Mouse (Mus musculus) A20 (cell line): ENCODE measurements at regions not wholly inside any gene's neighbourhood (a gene's known extent, or its start where the extent isn't known, plus 50 kb on each side); places are given as distances from the start of the nearest gene placed in this dataset.
"Not testable (repeated sequence)": the region's sequence is repeated elsewhere in the genome, so short reads cannot be mapped to it uniquely, and the experiment has no call there.

ENCODE experiments used
- DNase-seq: peaks from one replicate; pipeline ENCODE4 v3.0.0-alpha.2; 2011; ENCODE audit warnings: low read depth, low spot score

DNA sequence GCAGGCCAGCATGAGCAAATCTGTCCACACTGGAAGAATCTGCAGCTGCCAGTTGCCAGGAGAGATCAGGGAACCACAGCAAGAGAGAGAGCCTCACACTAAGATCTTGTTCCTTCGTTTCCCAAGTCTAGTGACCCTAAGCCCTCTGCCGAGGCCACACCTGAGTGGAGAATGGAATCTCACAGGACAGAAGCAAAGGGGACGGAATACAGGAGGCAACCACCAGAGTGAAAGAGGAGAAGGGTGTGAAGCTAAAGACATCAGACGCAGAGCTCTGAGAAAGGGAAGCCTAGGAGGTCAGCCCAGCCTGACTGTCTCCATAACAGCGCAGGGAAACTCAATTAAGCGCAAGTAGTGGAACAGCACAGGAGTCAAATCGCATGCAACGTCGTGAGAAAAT lies 75.0 kb downstream of the Suds3 start:
- DNase-seq: no peak

DNA sequence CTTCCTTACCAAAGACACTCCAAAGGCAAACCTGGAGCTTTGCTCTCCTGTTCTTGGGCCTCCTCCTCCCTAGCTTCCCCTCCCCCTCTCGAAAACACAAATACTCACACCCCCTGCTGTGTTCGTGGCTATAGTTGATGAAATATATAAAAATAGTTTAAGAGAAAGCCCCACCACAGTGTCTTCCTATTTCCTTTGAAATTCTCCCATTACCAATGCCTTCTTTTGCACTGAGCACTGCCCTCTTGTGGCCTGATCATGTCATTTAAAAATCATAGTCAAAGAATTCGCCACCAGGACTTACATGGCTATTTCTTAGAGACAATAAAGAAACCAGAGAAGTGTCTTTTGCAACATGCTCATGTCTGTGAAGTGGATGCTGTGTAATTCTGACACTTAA lies 78.7 kb downstream of the Suds3 start:
- DNase-seq: peak; percentile 20

DNA sequence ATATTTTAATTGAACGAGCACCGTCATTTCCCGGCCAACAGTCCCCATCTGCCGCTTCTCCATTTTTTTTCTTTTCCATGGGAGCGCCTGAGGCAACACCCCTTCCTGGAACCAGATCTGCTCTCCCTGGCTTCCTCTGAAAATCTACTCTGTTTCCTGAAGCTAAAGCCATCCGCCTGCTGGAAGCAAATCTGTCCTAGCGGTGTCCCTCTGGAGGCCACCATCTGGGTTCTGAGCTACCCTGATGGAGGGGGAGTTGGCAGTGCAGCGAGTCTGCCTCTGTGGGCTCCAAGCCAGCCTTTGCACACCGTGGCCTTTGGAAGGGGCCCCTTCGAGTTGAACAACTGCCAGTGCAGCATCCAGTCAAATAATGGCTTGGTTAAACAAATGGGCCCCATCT lies 83.8 kb downstream of the Suds3 start:
- no peak for DNase-seq

DNA sequence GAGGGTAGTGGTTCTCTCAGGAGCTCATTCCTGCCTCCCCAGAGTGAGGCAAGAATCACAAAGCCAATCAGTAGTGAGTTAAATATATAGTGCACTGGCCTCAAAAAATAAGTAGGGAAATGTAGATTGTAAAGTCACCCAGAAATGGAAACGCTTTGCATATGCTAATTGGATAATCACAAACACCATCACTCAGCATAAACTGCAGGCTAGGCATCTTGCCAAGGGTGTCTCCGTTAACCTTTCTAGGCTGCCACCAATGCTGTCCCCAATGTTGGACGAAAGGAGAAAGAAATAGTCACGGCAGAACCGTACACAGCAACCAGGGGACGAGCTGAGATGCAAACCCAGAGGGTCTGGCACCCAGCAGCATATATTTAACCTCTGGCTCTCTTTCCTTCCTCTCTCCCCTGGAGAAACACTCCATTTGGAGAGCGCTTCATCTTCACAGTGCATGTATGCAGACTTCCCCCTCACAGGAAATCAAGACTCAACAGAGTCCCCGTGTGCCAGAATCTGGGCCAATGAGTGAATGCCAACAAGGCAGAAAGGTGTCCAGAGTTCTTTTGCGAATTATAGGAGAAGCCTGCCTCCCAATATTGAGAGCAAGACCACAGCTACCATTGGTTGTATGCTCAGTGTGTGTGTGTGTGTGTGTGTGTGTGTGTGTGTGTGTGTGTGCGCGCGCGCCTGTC lies 90.1 kb downstream of the Suds3 start:
- DNase-seq: no peak

DNA sequence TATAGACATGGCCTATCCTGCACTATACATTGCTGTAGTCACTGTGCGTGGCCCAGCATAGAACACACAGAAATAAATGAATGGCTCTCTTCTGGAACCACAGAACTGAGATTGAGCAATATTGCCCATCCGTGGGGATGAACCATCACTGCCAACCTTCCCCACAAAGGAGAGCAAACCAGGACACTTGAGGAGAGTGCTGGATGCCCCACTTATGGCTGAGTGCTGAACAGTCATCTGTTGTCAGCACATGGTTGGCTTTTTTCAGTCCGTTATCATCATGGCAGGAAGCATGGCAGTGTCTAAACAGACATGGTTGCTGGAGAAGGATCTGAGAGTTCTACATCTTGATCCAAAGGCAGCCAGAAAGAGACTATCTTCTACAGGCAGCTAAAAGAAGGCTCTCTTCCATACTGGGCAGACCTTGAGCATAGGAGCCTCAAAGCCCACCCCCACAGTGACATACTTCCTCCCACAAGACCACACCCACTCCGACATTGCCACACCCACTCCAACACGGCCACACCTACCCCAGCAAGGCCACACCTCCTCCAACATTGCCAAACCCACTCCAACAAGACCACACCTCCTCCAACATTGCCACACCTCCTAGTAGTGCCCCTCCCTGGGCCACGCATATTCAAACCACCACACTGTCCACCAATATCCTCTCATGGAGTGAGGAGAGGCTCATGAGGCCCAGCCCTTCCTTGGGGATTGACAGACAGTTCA lies 97.3 kb downstream of the Suds3 start:
- DNase-seq: no peak

DNA sequence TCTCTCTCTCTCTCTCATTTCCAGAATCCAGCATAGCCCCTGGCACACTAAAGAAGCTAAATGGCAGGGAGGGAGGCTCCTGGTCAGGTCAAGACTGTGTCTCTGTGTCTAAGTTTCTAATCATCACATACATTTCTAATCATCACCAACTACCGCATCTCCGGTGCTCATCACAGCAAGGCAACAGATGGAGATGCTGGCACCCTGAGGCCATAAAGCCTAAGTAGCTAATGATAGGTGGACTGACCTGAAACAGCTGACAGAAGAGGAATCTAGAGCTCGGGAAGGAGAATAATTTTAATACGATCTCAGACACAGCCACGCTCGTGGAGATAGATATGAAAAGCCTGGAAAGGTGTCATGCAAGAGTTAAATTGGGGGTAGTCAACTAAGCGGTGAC lies 104.8 kb downstream of the Suds3 start:
- no peak for DNase-seq

DNA sequence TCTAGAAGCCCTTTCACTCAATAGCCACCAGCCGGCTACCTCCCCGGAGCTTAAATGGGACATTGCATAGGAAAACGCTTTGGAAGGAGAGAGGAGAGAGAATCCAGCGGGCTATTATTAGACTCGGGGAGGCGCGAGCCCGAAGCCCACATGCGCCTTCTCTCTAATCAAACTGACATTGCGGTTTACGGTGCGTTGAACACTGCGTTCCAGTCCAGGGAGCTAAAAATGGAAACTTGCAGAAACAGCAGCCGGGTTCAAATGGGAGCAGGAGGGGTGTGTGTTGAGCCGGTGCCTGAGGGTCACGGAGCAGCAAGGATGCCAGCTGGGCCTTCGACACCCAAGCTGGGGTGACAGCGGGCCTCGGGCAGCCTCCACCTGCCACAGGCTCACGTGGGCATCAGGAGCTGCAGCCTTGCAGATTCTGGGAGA lies 115.1 kb downstream of the Suds3 start:
- no peak for DNase-seq

DNA sequence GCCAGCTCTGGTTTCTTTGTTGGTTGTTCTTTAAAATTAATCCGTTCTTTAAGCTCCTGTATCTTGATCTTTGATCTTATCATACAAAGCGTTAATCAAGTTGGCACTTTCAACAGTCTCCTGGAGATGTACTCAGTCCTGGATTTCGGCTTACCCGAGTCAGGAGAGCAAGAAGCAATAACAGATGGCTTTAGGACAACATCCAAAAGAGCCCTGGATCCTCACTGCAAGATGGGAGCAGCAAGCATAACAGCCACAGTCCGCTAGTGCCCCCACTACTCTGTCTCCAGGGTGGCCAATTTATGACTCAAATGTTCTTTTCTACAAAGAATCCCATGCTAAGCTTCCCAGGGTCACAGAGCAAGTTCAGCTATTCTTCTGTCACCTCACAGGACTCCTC lies 121.4 kb downstream of the Suds3 start:
- DNase-seq: no peak

DNA sequence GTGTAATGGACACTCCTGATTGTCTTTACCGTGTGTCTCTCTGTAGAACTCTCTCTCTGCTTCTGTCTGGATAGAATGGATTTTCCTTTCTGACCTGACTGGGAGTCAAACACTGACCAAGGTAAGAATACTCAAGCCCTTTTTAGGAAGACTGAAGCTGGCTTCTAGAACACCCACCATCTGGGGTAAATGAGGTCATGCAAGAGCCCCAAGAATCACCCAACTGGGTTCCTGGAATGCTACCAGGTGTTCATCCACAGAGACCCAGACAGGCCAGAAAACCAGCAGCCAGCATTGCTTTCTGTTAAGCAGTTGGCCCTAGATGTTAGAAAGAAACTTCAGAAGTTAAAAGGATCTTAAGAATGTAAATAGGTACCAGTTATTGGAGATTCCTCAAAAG lies 122.2 kb downstream of the Suds3 start:
- no peak for DNase-seq

DNA sequence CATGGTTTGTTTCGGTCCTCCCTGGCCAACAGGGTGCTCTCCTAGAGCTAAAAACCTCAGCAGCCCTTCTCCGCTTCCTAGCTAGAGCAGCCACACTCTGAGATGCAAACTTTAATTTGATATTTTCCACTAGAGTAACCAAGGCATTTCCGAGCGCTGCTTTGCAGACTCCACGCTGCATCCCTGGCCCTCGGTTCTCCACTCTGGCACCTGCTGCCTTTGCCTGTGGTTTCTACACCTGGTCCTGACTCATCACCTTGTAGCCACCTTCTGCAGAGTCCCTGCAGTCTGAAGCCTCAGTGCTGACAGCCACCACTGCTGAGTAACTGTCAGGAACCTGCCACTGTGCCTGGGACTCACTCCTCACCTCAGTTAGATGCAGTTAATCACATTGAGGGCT lies 124.5 kb downstream of the Suds3 start:
- DNase-seq: no peak

DNA sequence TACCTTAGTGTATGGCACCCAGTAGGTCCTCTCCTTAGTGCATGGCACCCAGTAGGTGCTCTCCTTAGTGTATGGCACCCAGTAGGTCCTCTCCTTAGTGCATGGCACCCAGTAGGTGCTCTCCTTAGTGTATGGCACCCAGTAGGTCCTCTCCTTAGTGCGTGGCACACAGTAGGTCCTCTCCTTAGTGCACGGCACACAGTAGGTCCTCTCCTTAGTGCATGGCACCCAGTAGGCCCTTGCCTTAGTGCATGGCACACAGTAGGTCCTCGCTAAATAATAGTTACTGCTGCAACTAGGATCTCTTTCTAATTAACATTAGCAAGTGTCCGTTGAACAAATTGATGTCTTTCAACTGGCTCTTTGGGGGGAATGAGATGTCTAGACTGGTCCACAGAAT lies 144.4 kb downstream of the Suds3 start:
- DNase-seq: not testable (repeated sequence)

DNA sequence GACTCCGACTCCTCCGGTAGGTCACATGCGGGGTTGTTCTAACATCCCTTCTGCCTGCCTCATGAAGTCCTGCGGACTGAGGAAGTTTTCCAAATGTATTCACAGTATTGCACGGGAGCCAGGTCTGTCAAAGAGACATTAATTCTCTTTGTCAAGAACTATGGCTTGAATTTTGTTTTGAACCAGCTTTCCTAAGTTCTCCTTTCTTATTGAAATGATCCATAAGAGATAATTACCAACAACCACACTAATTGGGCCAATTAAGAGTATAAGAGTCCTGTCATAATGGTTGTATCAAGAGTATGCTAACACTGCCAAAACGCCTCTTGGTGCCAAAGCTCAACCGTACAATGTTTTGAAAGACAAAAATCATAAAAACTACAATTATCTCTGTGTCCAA lies 151.7 kb downstream of the Suds3 start:
- no peak for DNase-seq

DNA sequence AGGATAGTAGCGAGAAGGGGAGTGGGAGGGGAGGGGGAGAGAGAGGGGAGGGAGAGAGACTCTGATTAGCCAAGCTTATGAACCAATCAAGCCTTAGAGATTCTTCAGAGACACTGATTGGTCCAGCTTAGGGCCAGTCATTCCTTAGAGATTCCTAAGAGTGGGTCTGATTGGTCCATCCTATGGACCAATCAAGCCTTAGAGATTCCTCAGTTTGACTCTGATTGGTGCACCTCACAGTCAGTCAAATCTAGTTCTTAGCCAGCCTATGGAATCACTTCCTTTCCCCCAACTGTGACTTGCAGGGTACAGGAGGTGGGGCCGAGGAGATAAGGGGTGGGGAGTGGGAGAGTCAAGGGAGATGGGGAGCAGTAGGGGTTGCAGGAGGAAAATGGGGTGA lies 152.8 kb downstream of the Suds3 start:
- DNase-seq: no peak

DNA sequence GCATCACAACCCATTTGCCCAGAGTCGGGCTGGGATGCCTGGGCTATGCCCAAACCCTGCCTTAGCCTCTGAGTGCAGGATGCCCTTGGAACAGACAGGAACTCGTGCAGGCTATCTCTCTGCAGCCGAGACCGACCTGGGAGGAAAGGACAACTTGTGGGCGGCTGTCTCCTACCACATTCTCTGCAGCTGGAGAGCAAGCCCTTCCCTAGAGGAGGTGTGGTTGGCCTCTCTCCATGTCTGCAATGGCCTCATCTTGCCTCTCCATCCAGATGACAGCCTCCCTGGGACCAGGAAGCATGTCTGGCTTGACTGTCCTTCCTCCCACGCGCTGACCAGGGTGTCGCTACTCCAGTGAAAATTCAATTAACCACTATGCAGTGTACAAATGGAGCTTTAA lies 155.9 kb downstream of the Suds3 start:
- DNase-seq: no peak

DNA sequence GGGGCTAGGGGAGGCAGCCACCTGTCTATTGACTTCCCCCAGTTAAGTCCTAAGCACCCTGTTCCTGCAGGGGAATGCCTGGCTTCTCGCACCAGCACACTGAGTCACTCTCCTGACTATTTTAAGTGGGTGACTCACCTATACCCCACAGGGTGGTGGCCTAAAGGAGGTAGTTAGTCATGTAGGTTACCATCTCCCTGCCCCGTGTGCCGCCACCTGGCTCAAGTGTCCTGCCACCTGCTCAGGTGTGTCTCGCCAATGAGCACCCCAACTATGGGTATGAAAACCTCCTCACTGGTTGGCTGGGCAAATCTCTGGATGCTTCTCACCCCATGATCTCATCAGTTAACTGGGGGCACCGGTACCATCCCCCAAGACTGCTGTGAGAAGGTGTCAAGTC lies 157.8 kb downstream of the Suds3 start:
- DNase-seq: no peak

GRCm38 (mm10) chr5:116956572-116956971 lies 159.3 kb downstream of the Suds3 start:
- DNase-seq: no peak

DNA sequence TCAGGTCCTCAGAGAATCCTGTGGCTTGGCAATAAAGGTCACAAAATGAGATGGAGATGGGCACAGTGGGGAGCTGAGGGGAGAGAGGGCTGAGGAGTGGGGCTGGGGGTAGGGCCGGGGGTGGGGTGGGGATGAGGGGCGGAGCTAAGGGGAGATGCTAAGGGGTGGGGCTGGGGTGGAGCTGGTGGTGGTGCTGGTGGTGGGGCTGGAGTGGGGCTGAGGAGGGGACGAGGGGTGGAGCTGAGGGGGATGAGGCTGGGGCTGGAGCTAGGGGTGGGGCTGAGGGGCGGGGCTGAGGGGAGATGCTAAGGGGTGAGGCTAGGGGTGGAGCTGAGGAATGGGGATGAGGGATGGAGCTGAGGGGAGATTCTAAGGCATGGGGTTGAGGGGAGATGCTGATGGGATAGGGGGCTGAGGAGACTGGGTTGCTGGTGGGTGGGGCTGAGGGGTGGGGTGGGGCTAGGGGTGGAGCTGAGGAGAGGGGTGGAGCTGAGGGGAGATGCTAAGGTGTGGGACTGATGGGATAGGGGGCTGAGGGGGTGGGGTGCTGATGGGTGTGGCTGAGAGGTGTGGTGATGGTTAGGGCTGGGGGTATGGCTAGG lies 165.5 kb downstream of the Suds3 start:
- no peak for DNase-seq

GRCm38 (mm10) chr5:116934585-116934984 lies 181.3 kb downstream of the Suds3 start:
- no peak for DNase-seq

- no peak for DNase-seq
Observed at GRCm38 (mm10) chr5:116934151-116934550, 181.8 kb downstream of the Suds3 start.

GRCm38 (mm10) chr5:116933105-116933504 lies 182.8 kb downstream of the Suds3 start:
- DNase-seq: no peak

DNA sequence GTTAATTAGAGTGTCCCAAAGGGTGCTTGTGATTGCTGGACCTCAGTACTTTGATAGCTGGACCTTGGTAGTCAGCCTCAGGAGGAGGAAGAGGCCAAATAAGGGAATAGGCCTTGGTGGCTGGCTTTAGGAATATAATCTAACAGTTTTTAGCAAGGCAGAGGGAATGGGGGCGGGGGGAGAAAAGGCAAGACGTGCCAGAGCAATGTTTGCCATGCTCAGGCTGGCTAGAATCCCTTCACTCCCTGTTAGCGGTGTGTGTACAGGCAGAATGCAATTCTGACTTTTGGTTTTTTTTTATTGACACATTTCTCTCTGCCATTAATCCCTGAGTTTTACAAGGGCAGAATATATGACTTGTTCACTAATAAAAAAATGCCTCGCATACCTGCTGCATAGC lies 192.2 kb downstream of the Suds3 start:
- DNase-seq: no peak

DNA sequence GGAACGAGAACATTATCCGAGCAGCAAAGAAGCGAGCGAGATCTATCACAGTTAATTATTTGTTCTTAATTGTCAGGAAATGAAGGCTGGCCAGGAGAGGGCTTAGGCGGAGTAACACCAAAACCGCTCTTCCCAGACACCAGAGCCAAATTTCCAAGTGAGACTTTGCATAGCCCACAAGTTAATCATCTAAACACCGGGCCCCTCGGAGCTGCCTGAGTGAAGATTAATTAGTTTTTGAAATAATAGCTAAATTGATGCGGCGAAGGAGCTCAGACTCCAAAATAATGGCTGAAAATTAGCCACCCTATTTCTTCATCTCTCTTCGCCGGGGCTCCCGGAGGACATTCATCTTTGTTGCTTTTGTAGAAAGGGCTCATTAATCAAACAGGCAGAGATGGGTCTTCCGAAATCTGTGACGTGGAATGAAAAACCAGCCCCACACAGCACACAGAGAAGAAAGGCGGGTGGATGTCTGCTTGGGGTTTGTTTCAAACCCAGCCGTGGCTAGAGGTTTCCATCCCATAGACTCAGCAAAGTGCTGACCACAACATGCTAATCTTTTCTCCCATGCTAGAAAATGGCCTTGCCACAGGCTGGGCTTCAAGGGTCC lies 193.7 kb downstream of the Suds3 start:
- no peak for DNase-seq

DNA sequence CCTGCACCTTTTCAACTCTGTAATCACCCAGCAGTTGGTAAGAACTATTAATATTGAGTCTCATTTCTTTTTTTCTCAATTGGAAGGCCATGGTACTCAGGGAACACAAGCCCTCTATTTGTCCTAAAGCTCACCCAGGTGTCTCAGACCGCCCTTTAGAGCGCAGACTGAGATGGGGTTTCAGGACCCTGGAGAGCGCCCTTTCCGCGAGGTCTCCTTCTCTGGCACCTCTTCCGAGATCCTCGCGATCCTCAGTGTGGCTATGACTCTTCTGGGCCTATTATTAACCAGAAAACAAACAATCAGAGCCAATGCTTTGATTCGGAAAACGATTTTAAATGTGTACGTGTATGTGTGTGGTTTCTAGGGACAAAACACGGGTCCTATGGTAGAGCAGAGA lies 201.0 kb downstream of the Suds3 start:
- no peak for DNase-seq
